Mouse (Mus musculus): ENCODE results near the gene Stfa3. TPM values are rescaled to one million over a fixed set of nuclear protein-coding genes. Genes with fewer than 3 reads are reported as not detected.

Gene Stfa3
- polyA plus RNA-seq, 1 experiment from 2014 or later: not detected

Other genes starting within 250 kb of the Stfa3 start
- gene Gm5416, start 245.0 kb downstream of the Stfa3 start, polyA plus RNA-seq (2014; fragmentation: Nextera tagmentation; extraction: Ambion mirVana): not detected in 2 replicates
- not detected in 2 replicates for gene 2010005H15Rik, start 233.9 kb downstream of the Stfa3 start, polyA plus RNA-seq (2014; fragmentation: Nextera tagmentation; extraction: Ambion mirVana)
- 1.9 TPM in 1 of 2 replicates, not detected in the other for gene Stfa1, start 178.4 kb downstream of the Stfa3 start, polyA plus RNA-seq (2014; fragmentation: Nextera tagmentation; extraction: Ambion mirVana)
- not detected in 2 replicates for gene BC117090, start 121.1 kb downstream of the Stfa3 start, polyA plus RNA-seq (2014; fragmentation: Nextera tagmentation; extraction: Ambion mirVana)
- 1.2 and 1.3 TPM in 2 replicates for gene BC100530, start 87.6 kb downstream of the Stfa3 start, polyA plus RNA-seq (2014; fragmentation: Nextera tagmentation; extraction: Ambion mirVana)
- not detected in 2 replicates for gene Stfa2, start 46.9 kb downstream of the Stfa3 start, polyA plus RNA-seq (2014; fragmentation: Nextera tagmentation; extraction: Ambion mirVana)
- 0.28 and 0.34 TPM in 2 replicates for gene Casr, start 106.7 kb upstream of the Stfa3 start, polyA plus RNA-seq (2014; fragmentation: Nextera tagmentation; extraction: Ambion mirVana)
- gene Cd86, start 210.7 kb upstream of the Stfa3 start, polyA plus RNA-seq (2014; fragmentation: Nextera tagmentation; extraction: Ambion mirVana): 0.60 and 0.80 TPM in 2 replicates
- gene Ildr1, start 238.6 kb upstream of the Stfa3 start, polyA plus RNA-seq (2014; fragmentation: Nextera tagmentation; extraction: Ambion mirVana): 0.21 and 0.47 TPM in 2 replicates

Data from limb, embryonic 11.5 days (tissue).